In genomic region chr14:40653558-40653957, GRCm38 (mm10) we compare ENCODE assay signal across 25 mouse cellular contexts.
"Had no signal": no experiment of that assay in that cellular context is flagged by ENCODE, and none has a peak within 500 bp of the region (broad histone marks: within the 10 kb centered on the region; RNA-seq: fewer than 3 reads in every experiment).

No protein-coding gene starts in this region.

- H3K9ac ChIP-seq: heart, embryonic 13.5 days; heart, embryonic 15.5 days; hindbrain, embryonic 13.5 days; hindbrain, embryonic 15.5 days; kidney, embryonic 15.5 days; limb, embryonic 13.5 days; limb, embryonic 15.5 days; liver, embryonic 12.5 days; liver, embryonic 14.5 days had no signal

- H3K4me1 ChIP-seq: heart, embryonic 13.5 days; heart, embryonic 15.5 days; hindbrain, embryonic 13.5 days; hindbrain, embryonic 15.5 days; kidney, embryonic 15.5 days; limb, embryonic 13.5 days; limb, embryonic 15.5 days; liver, embryonic 12.5 days had no signal

- H3K9me3 ChIP-seq: heart, embryonic 13.5 days; heart, embryonic 15.5 days; hindbrain, embryonic 13.5 days; hindbrain, embryonic 15.5 days; kidney, embryonic 15.5 days; limb, embryonic 13.5 days; limb, embryonic 15.5 days; liver, embryonic 12.5 days had no signal

- H3K27ac ChIP-seq: heart, adult 2 months; heart, embryonic 13.5 days; heart, embryonic 15.5 days; hindbrain, embryonic 13.5 days; hindbrain, embryonic 15.5 days; hindbrain, postnatal 0 days; kidney, embryonic 15.5 days; kidney, postnatal 0 days; left cerebral cortex, adult 2 months; limb, embryonic 13.5 days; limb, embryonic 15.5 days; liver, embryonic 12.5 days; liver, embryonic 14.5 days had no signal

- DNase-seq: gastrocnemius, postnatal 14 days; gastrocnemius, postnatal 36 days; heart, adult 11 months; heart, adult 2 months; heart, postnatal 14 days; heart, postnatal 36 days; kidney, adult 11 months; kidney, adult 2 months; kidney, adult 9 months; kidney, postnatal 14 days; kidney, postnatal 36 days; layer of hippocampus, adult 9-11 months; left cerebral cortex, postnatal 4 days had no signal

- H3K4me3 ChIP-seq: heart, adult 2 months; heart, embryonic 13.5 days; heart, embryonic 15.5 days; hindbrain, embryonic 13.5 days; hindbrain, embryonic 15.5 days; kidney, embryonic 15.5 days; left cerebral cortex, adult 2 months; limb, embryonic 13.5 days; limb, embryonic 15.5 days; liver, embryonic 12.5 days had no signal

- H3K36me3 ChIP-seq: heart, embryonic 13.5 days; heart, embryonic 15.5 days; hindbrain, embryonic 13.5 days; hindbrain, embryonic 15.5 days; kidney, embryonic 15.5 days; limb, embryonic 13.5 days; limb, embryonic 15.5 days; liver, embryonic 12.5 days had no signal
